Comparison of ENCODE assay signal across 8 mouse cellular contexts in the genomic region with DNA sequence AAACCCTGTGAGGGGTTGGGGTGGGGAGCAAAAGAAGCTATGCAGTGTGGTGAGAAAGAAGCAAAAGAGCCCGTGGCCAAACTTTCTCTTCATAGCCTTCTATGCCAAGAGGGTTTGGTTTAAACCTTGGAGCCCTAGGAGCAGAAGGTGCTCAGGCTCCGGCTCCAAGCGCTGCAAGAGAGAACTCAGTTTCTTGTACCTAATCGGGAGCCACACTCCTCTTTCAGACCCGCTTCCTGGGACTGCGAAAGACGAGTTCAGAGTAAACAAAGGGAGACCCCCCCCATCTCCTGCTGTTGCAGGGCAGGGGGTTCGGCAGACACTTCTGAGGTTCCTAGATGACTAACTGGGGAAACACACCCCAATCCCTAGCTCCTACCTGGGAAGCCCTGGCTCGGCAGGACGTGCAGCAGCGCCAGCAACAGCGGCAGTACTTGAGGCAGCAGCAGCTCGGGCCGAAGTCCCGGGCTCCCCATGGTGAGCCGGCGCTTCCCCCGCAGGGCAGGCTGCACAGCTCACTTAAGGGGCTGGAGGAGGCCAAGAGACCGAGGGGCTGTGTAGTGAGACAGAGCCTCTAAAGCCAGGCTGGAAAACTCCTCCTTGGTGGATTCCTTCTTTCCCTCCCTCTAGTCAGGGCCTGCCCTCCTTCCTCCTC. TPM values are rescaled to one million over a fixed set of nuclear protein-coding genes. Genes with fewer than 3 reads are reported as not detected.
DNase-seq lines count a peak whose midpoint lies in the region; ATAC-seq lines count a peak whose summit lies in the region.

Srpx (minus strand) TSS at position 645 of the 655 bp plus-strand sequence.

- H3K9me3 ChIP-seq in kidney, embryonic 16.5 days (ENCODE audit: low read length) = no peaks in the 10 kb centered on the region
- H3K9me3 ChIP-seq in embryonic facial prominence, embryonic 14.5 days (ENCODE audit: control insufficient read depth, low read length) = no peaks in the 10 kb centered on the region
- H3K9me3 ChIP-seq in intestine, embryonic 14.5 days (ENCODE audit: control insufficient read depth, low read length) = no peaks in the 10 kb centered on the region
- no peaks in the 10 kb centered on the region for H3K9me3 ChIP-seq in midbrain, embryonic 12.5 days

- peak within 1 kb of the TSS; percentile 44 for H3K4me3 ChIP-seq in kidney, embryonic 16.5 days (ENCODE audit: low read length)
- peak within 1 kb of the TSS; percentile 42 for H3K4me3 ChIP-seq in embryonic facial prominence, embryonic 14.5 days (ENCODE audit: low read depth, low read length)
- peak within 1 kb of the TSS; percentile 32 for H3K4me3 ChIP-seq in intestine, embryonic 14.5 days (ENCODE audit: low read depth, low read length)
- peak within 1 kb of the TSS; percentile 35 for H3K4me3 ChIP-seq in midbrain, embryonic 12.5 days

- no peak for DNase-seq in kidney, adult 8-10 months
- DNase-seq in embryonic facial prominence, embryonic 14.5 days (ENCODE audit: low spot score) = peak; percentile 20
- peak; percentile 59 for DNase-seq in intestine, embryonic 14.5 days (ENCODE audit: low spot score)
- DNase-seq in left cerebral cortex, adult 9 months (ENCODE audit: low spot score in 2 of 2) = no peak
- no peak for DNase-seq in spleen, postnatal 4 days (ENCODE audit: low spot score in 2 of 2)

- H3K9ac ChIP-seq in kidney, embryonic 16.5 days (replicated peaks; ENCODE audit: low read length) = peak within 1 kb of the TSS; percentile 65
- peak within 1 kb of the TSS; percentile 67 for H3K9ac ChIP-seq in embryonic facial prominence, embryonic 14.5 days (ENCODE audit: low read depth, low read length)
- peak within 1 kb of the TSS; percentile 34 for H3K9ac ChIP-seq in intestine, embryonic 14.5 days (ENCODE audit: low read length)
- H3K9ac ChIP-seq in midbrain, embryonic 12.5 days (replicated peaks) = peak within 1 kb of the TSS; percentile 39; the same call in 1 of the 2 replicates

- no peaks in the 10 kb centered on the region for H3K36me3 ChIP-seq in kidney, embryonic 16.5 days (ENCODE audit: insufficient read depth, low read length)
- no peaks in the 10 kb centered on the region for H3K36me3 ChIP-seq in embryonic facial prominence, embryonic 14.5 days (ENCODE audit: control insufficient read depth, insufficient read depth, low read length)
- H3K36me3 ChIP-seq in intestine, embryonic 14.5 days (ENCODE audit: control insufficient read depth, insufficient read depth, low read length) = no peaks in the 10 kb centered on the region
- no peaks in the 10 kb centered on the region for H3K36me3 ChIP-seq in midbrain, embryonic 12.5 days

- ATAC-seq in kidney, embryonic 16.5 days (ENCODE audit: low FRiP score, low TSS enrichment) = peak; percentile 90
- ATAC-seq in embryonic facial prominence, embryonic 14.5 days (ENCODE audit: low read depth) = peak; percentile 60; the same call in 1 of the 2 replicates
- 0 out of 2 replicates have a peak, but pooled peaks have one; percentile 47 for ATAC-seq in intestine, embryonic 14.5 days (replicated peaks; ENCODE audit: low FRiP score, low TSS enrichment, low read depth)
- ATAC-seq in midbrain, embryonic 12.5 days (ENCODE audit: low FRiP score, low read depth) = peak; percentile 69
- ATAC-seq in monocyte, adult 5-6 weeks (replicated peaks; ENCODE audit: insufficient number of reproducible peaks, low FRiP score, low TSS enrichment, poor library complexity, severe bottlenecking) = no peak

- no peak within 1 kb of the TSS for H3K27ac ChIP-seq in kidney, embryonic 16.5 days (ENCODE audit: low read length)
- peak within 1 kb of the TSS; percentile 72 for H3K27ac ChIP-seq in embryonic facial prominence, embryonic 14.5 days (replicated peaks; ENCODE audit: low read depth, low read length)
- no peak within 1 kb of the TSS for H3K27ac ChIP-seq in intestine, embryonic 14.5 days (ENCODE audit: low read depth)
- no peak within 1 kb of the TSS for H3K27ac ChIP-seq in midbrain, embryonic 12.5 days (replicated peaks)

- WGBS in kidney, embryonic 16.5 days = 20% methylated on average over 18 of the region's 19 CpGs
- WGBS in embryonic facial prominence, embryonic 14.5 days = 17% methylated on average over 13 of the region's 19 CpGs
- WGBS in intestine, embryonic 14.5 days = 16% methylated on average over 19 of the region's 19 CpGs
- WGBS in midbrain, embryonic 12.5 days = 25% methylated on average over 19 of the region's 19 CpGs

- H3K4me2 ChIP-seq in kidney, embryonic 16.5 days (replicated peaks; ENCODE audit: low read depth, low read length) = peak within 1 kb of the TSS; percentile 58
- H3K4me2 ChIP-seq in embryonic facial prominence, embryonic 14.5 days (ENCODE audit: low read depth, low read length) = peak within 1 kb of the TSS; percentile 57
- H3K4me2 ChIP-seq in intestine, embryonic 14.5 days (ENCODE audit: low read length) = peak within 1 kb of the TSS; percentile 53
- H3K4me2 ChIP-seq in midbrain, embryonic 12.5 days (replicated peaks) = peak within 1 kb of the TSS; percentile 53

- no peaks in the 10 kb centered on the region for H3K4me1 ChIP-seq in kidney, embryonic 16.5 days (ENCODE audit: insufficient read depth, low read length)
- H3K4me1 ChIP-seq in embryonic facial prominence, embryonic 14.5 days (ENCODE audit: control insufficient read depth, insufficient read depth, low read length) = no peaks in the 10 kb centered on the region
- no peaks in the 10 kb centered on the region for H3K4me1 ChIP-seq in intestine, embryonic 14.5 days (replicated peaks; ENCODE audit: control insufficient read depth, insufficient read depth, low read length)
- no peaks in the 10 kb centered on the region for H3K4me1 ChIP-seq in midbrain, embryonic 12.5 days

- no peaks in the 10 kb centered on the region; the same call in 1 of the 2 replicates for H3K27me3 ChIP-seq in kidney, embryonic 16.5 days (ENCODE audit: insufficient read depth, low read length)
- H3K27me3 ChIP-seq in embryonic facial prominence, embryonic 14.5 days (replicated peaks; ENCODE audit: control insufficient read depth, insufficient read depth, low read length) = no peaks in the 10 kb centered on the region
- 0 out of 2 replicates have a peak, but pooled peaks cover 2% of the 10 kb centered on the region for H3K27me3 ChIP-seq in intestine, embryonic 14.5 days (replicated peaks; ENCODE audit: control insufficient read depth, insufficient read depth, low read length)
- no peaks in the 10 kb centered on the region for H3K27me3 ChIP-seq in midbrain, embryonic 12.5 days

RNA-seq across cellular contexts. Expression of gene Srpx, which starts in this region (rescaled TPM):
- polyA plus RNA-seq in kidney, embryonic 16.5 days (2015; fragmentation: Nextera tagmentation; extraction: Ambion mirVana) = 19.9 and 25.7 TPM in 2 replicates
- polyA plus RNA-seq in embryonic facial prominence, embryonic 14.5 days (2014; fragmentation: Nextera tagmentation; extraction: Ambion mirVana) = 84.8 and 85.3 TPM in 2 replicates
- polyA plus RNA-seq in intestine, embryonic 14.5 days (2014; fragmentation: Nextera tagmentation; extraction: Ambion mirVana) = 20.5 and 25.1 TPM in 2 replicates
- polyA plus RNA-seq in midbrain, embryonic 12.5 days (2016; fragmentation: Nextera tagmentation; extraction: Ambion mirVana) = 5.9 and 7.9 TPM in 2 replicates
- not detected in 3 replicates for total RNA-seq in monocyte, adult 5-6 weeks (2017)

Comparison
In these comparisons a context has a peak if more than half of its experiments do, and no peak if none do; other contexts are left out.
1. DNase-seq: peak in embryonic facial prominence, embryonic 14.5 days (single experiment) and intestine, embryonic 14.5 days (single experiment); none in kidney, adult 8-10 months (0 of 2), left cerebral cortex, adult 9 months (0 of 2) and spleen, postnatal 4 days (0 of 2).
2. Peak in every context shown above with its lines, with median percentiles within 50 percentile points of each other: H3K4me2 ChIP-seq, H3K4me3 ChIP-seq and H3K9ac ChIP-seq.